Mouse (Mus musculus): Measurements from ENCODE around the gene Rassf5.

Gene Rassf5

DNA sequence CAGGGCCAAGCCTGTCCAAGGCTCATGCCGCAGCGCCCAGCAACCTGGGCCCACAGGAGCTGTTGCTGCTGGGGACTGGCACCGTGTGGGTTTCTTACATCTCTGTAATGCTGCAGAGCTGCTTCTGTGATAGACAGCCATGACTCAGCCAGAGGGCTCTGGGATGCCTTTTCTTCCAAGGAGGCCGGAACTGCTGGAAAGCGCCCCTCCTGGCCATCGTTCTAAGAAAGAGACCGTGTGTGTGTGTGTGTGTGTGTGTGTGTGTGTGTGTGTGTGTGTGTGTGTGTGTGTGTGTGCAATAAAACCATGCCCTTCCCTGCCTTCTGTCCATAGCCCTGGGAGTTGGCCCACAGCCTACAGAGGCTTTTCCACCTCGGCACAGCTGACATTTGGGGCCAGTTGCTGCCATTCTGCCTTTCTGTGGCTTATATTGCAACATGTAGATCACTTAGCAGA lies 35.1 kb downstream of the Rassf5 start:
- in situ Hi-C loops (cut with MboI, MseI), result no loop called here

DNA sequence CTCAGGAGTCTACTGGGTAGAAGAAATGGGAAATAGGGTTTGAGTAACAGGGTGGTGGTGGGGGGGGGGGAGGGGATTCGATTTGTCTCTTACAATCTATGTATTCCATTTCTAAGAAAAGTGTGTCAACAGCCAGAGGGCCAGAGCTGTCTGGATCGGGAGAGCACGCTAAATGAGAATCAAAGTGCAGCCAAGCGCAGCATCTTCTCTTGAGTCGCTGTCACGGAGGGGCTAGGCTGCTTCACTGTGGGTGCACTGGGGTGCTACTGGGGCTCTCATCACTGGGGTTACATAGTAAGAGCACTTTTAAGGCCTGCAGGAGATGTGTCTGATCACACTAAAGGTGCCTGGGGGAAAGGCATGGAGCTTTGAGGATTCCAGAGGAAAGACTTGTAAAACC lies 36.3 kb downstream of the Rassf5 start:
- in situ Hi-C loops (cut with MboI, MseI), result no loop called here

DNA sequence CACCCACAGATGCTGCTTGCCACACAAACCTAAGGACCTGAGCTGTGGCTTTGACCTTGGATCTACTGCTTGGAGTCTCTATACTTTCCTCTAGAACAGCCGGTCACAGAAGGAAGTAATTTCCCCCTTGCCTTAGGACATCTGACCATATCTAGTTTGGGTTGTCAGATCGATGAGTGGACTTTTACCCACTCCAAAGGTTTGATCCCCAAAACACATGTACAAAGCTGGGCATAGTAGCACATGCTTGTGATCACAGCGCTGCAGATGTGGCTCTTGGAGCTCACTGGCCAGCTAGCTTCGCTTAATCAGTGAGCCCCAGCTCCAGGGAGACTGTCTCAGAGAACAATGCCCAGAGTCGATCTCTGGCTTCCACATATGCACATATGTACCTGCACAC lies 37.0 kb downstream of the Rassf5 start:
- in situ Hi-C loops (cut with MboI, MseI), result no loop called here

DNA sequence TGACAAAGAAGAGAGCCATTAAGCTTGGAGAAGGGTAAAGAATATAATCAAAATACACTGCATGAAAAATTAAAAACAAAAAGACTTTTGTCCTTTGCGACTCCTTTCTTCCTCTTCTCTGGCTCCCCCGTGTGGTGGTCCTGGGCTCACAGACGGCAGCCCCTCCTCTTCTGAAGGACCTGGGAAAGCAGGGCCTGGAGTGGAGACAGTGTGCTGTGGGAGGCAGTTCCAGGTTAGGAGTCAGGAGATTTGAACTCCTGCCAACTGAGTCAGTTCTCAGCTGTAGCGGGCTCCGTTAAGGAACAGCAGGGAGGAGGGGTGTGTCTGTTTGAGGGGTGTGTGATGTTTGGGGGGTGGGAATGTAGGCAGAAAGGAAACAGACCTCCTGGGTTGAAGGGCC lies 37.5 kb downstream of the Rassf5 start:
- in situ Hi-C loops (cut with MboI, MseI), result no loop called here

- in situ Hi-C loops (cut with MboI, MseI), result no loop called here
These were observed 38.7 kb downstream of the Rassf5 start for GRCm38 (mm10) chr1:131206342-131206741.

DNA sequence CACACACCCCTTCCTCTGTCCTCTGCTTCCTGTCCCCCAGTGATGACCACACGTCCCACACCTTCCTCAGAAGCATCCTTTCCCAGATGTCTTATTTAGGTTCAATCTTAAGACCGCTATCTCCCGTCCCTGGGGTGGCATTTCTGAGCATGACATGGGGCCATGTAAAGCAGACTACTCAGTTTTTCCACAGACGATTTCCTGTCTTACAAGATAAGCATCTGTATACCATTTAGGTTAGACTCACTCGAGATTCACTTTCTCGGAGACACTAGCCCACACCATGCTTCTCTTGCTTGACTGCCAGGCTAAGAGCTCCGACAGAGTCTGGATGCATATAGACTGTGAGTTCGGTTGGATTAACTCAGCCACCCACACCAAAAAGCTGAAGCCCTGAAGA lies 40.6 kb downstream of the Rassf5 start:
- in situ Hi-C loops (cut with MboI, MseI), result loop anchor here (5.0 kb wide), 1 partner anchor 87 kb away; no protein-coding TSS in a partner anchor

DNA sequence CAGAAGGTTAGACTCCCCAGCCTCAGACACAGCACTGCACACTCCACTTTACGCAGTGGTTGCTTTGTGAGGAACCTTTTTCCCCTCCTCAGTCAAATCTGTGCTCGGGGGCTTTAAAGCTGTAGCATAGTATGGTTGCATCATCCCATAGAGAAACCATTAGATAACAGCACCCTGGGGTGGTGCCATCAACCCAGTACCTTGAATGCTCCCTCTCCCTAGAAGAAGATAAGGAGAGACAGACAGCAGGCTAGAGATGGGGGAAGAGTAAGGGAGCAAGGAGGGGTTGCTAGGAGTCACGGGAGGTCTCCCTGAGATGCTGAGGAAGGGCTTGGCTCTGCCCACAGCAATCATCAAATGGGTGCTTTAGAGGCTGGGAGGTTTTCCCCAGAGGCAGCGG lies 43.7 kb downstream of the Rassf5 start:
- in situ Hi-C loops (cut with MboI, MseI), result loop anchor here (5.0 kb wide), 1 partner anchor 84 kb away; no protein-coding TSS in a partner anchor

GRCm38 (mm10) chr1:131200588-131200987 lies 44.5 kb downstream of the Rassf5 start:
- in situ Hi-C loops (cut with MboI, MseI), result loop anchor here (5.0 kb wide), 1 partner anchor 83 kb away; no protein-coding TSS in a partner anchor

GRCm38 (mm10) chr1:131199976-131200375 lies 45.1 kb downstream of the Rassf5 start:
- in situ Hi-C loops (cut with MboI, MseI), result loop anchor here (5.0 kb wide), 1 partner anchor 83 kb away; no protein-coding TSS in a partner anchor

- in situ Hi-C loops (cut with MboI, MseI), result no loop called here
These were observed 45.8 kb downstream of the Rassf5 start for GRCm38 (mm10) chr1:131199118-131199821.

GRCm38 (mm10) chr1:131198417-131198960 lies 46.6 kb downstream of the Rassf5 start:
- in situ Hi-C loops (cut with MboI, MseI), result no loop called here

DNA sequence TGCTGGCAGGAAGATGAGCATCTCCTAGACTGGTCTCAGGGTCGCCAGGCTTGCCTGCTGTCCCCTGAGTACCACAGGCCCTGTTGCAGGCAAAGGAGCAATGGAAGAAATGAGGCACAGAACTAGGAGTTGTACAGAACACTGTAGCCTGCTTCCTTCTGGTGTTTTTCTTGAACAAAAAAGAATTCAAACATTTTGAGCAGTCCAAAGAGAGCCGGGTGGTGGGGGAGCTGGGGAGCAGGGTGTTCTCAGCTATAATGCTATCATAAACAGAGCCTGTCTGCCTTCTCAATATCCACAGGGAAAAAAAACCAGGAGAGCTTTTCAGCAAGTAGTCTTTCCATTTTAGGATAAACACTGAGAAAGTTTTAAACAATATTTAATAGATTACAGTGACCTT lies 49.0 kb downstream of the Rassf5 start:
- in situ Hi-C loops (cut with MboI, MseI), result no loop called here

GRCm38 (mm10) chr1:131195653-131196052 lies 49.4 kb downstream of the Rassf5 start:
- in situ Hi-C loops (cut with MboI, MseI), result no loop called here

- in situ Hi-C loops (cut with MboI, MseI), result no loop called here
These were observed 51.3 kb downstream of the Rassf5 start for GRCm38 (mm10) chr1:131193746-131194145.

DNA sequence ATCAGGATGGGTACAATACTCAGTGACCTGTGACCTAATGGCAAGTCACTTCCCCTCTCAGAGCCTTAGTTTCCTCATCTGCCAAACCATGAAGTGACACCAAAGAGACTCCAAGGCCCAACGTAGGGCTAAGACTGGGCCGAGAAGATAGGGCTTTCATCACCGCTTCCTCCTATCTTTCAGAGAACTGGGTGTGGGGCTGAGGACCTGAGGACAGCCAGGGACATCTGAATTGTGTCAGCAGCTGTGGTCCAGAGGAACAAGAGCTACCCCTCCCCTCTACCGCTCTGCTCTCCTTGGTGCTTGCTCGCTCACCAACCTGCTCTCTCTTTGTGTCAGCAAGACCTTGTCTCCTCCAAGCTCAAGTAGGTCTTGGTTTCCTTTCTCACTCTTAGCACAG lies 56.4 kb downstream of the Rassf5 start:
- in situ Hi-C loops (cut with MboI, MseI), result no loop called here

- in situ Hi-C loops (cut with MboI, MseI), result no loop called here
These were observed 57.2 kb downstream of the Rassf5 start for GRCm38 (mm10) chr1:131187856-131188255.

DNA sequence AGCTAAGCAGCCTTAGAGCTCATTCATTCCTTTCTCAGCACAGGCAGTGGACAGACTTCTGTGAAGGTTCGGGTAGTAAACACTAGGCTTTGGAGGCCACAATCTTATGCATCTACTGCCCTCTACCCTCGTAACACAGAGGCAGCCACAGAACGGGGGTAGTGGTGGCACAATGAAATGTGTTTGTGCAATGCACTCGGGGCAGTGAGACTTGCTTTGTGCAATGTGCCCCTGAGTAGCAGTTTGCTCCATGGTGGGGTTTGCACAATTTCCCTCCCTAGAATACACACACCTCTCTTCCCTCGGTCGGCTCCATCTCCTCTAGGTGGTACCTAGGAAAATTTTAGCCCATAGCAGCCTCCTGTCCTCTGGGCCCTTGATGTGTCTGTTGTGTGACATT lies 58.1 kb downstream of the Rassf5 start:
- in situ Hi-C loops (cut with MboI, MseI), result no loop called here

- in situ Hi-C loops (cut with MboI, MseI), result no loop called here
These were observed 59.1 kb downstream of the Rassf5 start for GRCm38 (mm10) chr1:131185821-131186506.

GRCm38 (mm10) chr1:131184956-131185660 lies 60.0 kb downstream of the Rassf5 start:
- in situ Hi-C loops (cut with MboI, MseI), result loop anchor here (5.0 kb wide), 1 partner anchor 77 kb away; no protein-coding TSS in a partner anchor

DNA sequence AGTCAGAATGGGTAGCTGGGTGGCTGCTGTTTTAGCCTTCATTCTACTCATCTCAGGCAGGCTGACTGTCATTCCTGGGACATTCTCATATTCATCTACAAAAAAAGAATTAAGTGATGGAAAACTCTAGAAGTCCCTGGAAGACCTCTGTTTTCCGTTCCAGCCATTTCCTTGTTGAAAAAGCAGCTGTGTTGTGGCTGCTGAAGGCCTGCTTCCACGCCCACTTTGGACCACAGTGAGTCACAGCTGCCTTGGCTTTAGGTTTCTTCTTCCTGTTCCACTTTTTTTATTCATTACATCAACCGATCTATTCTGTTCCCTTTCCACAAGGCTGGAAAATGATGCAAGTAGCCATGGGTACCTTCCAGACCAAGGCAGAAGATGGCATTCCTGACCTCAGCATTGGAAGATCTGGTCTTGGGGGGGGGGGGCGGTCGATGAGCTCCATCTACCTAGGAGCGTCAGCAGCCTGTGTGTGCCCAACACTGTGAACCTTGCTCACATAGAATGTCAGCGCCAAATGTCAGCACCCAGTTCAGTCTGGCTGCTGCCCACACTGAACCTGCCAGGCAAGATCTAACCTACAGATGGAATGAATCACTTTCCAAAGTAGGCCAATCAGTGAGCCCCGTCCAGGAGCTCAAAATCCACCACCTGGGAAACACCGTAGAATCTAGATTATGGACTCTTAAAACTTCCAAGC lies 60.7 kb downstream of the Rassf5 start:
- in situ Hi-C loops (cut with MboI, MseI), result loop anchor here (5.0 kb wide), 1 partner anchor 78 kb away; no protein-coding TSS in a partner anchor

- in situ Hi-C loops (cut with MboI, MseI), result loop anchor here (5.0 kb wide), 1 partner anchor 79 kb away; no protein-coding TSS in a partner anchor
These were observed 61.9 kb downstream of the Rassf5 start for GRCm38 (mm10) chr1:131183201-131183600.

All from T-helper 1 cell (primary cell).